Mouse (Mus musculus) hindbrain, postnatal 0 days (tissue): ENCODE results near the gene Xk. TPM values are rescaled to one million over a fixed set of nuclear protein-coding genes. Genes with fewer than 3 reads are reported as not detected.

Experiments
- ATAC-seq: fragments of 200-750 bp; cut with Nextera tagmentation; 2 replicates; pipeline ENCODE4 v1.8.0; 2017; ENCODE audit warnings: mild to moderate bottlenecking, moderate TSS enrichment, moderate library complexity
- DNase-seq: peaks from one replicate; pipeline ENCODE4 v3.0.0-alpha.2; 2015; ENCODE audit warnings: low spot score
- H3K27ac ChIP-seq: fragments of 300-500 bp; sonication (generic); 2 replicates; pipeline ENCODE4 v1.5.1; 2014; ENCODE audit warnings: mild to moderate bottlenecking
- H3K27me3 ChIP-seq: fragments of 300-500 bp; sonication (generic); 2 replicates; pipeline ENCODE4 v1.6.1; 2014; ENCODE audit warnings: low read length, mixed read lengths; ENCODE audit not compliant: insufficient read depth
- H3K36me3 ChIP-seq: fragments of 300-500 bp; sonication (generic); 2 replicates; pipeline ENCODE4 v1.6.1; 2014; ENCODE audit warnings: low read length, mixed read lengths; ENCODE audit not compliant: insufficient read depth
- H3K4me1 ChIP-seq: fragments of 300-500 bp; sonication (generic); 2 replicates; pipeline ENCODE4 v1.6.1; 2014; ENCODE audit warnings: antibody characterized with exemption, low read length, mixed read lengths; ENCODE audit not compliant: insufficient read depth
- H3K4me2 ChIP-seq: fragments of 300-500 bp; sonication (generic); 2 replicates; pipeline ENCODE4 v1.6.1; 2014; ENCODE audit warnings: low read depth, mild to moderate bottlenecking, low read length, moderate library complexity, mixed read lengths
- H3K4me3 ChIP-seq: fragments of 300-500 bp; sonication (generic); 2 replicates; pipeline ENCODE4 v1.5.1; 2014; ENCODE audit warnings: low read length
- H3K9ac ChIP-seq: fragments of 300-500 bp; sonication (generic); replicated peaks from 2 replicates; pipeline ENCODE4 v1.6.1; 2014; ENCODE audit warnings: mild to moderate bottlenecking, low read length, moderate library complexity, mixed read lengths
- H3K9me3 ChIP-seq: fragments of 300-500 bp; sonication (generic); 2 replicates; pipeline ENCODE4 v1.6.1; 2016; ENCODE audit warnings: low read length, mixed read lengths
- CTCF ChIP-seq: IDR thresholded peaks from 2 replicates; pipeline ENCODE4 v1.5.1; 2016; ENCODE audit warnings: antibody characterized with exemption, control low read depth, low read depth
- WGBS: fragments of 180-500 bp; shearing (Covaris S2); extraction: QIAGEN DNeasy Blood & Tissue Kit; methylation state at CpG from one replicate; pipeline ENCODE4 v1.1.7; 2014; 5-methylcytosine and 5-hydroxymethylcytosine counted together
- polyA plus RNA-seq: library from polyadenylated mRNA; unstranded; fragments of >200 nt; fragmentation: Nextera tagmentation; extraction: Ambion mirVana; gene quantifications from 2 replicates; pipeline ENCODE4 v1.2.1, GENCODE M21; 2015
- total RNA-seq: library from RNA; depleted of rRNA; stranded (reverse); fragments of >200 nt; gene quantifications from 2 replicates; pipeline ENCODE4 v1.2.3, GENCODE M21; 2014; rRNA removed

Gene Xk
- total RNA-seq: 6.6 and 6.7 TPM in 2 replicates
- polyA plus RNA-seq: 3.7 and 4.6 TPM in 2 replicates

DNA sequence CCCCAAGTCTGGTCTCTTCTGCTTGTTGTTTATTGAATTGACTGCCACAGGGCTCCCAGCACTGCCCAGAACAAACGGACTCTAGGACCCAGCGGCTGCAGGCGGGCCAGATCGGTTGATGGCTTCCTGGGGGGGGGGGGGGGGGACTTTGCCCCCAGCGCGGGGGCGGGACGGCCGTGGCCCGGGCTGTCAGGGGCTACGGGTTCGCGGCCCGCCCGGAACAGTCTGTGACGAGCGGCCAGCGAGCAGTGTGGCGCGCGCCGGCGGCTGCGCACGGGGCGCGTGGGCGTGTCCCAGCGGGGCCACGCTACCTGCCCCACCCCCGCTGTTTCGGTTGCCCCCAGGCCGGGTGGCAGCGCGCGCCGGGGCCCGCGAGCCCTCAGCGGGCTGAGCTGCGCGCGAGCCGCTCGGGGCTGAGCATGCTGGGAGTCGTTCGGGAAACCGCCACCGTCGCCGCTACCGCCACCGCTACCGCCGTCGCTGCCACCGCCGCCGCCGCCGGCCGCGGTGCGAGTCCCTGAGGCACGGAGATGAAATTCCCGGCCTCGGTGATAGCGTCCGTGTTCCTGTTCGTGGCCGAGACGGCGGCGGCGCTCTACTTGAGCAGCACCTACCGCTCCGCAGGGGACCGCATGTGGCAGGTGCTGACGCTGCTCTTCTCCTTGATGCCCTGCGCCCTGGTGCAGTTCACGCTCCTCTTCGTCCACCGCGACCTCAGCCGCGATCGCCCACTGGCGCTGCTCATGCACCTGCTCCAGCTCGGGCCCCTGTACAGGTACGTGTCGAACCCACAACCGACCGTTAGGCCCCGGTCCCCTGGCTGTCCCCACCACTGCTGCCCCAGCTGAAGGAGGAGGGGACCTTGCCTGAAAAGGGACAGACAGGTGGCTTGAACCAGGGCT lies at the start of gene Xk:
Gene Xk, plus strand, starts transcription at position 297 of the 902 bp plus-strand sequence.
- Histone ChIP-seq H3K27ac (peak within 1 kb of the TSS; percentile 62; the same call in 1 of the 2 replicates), H3K4me1 (no peaks in the 10 kb centered on the region), H3K9ac (peak within 1 kb of the TSS; percentile 59), H3K9me3 (no peaks in the 10 kb centered on the region), H3K36me3 (no peaks in the 10 kb centered on the region), H3K27me3 (no peaks in the 10 kb centered on the region), H3K4me3 (peak within 1 kb of the TSS; percentile 51), H3K4me2 (peak within 1 kb of the TSS; percentile 52)
- peak; percentile 92 for ATAC-seq
- peak; percentile 68 for DNase-seq
- 10% methylated on average over 68 of the region's 94 CpGs for WGBS
- peak; percentile 3; the same call in 1 of the 2 replicates for TF ChIP-seq CTCF

DNA sequence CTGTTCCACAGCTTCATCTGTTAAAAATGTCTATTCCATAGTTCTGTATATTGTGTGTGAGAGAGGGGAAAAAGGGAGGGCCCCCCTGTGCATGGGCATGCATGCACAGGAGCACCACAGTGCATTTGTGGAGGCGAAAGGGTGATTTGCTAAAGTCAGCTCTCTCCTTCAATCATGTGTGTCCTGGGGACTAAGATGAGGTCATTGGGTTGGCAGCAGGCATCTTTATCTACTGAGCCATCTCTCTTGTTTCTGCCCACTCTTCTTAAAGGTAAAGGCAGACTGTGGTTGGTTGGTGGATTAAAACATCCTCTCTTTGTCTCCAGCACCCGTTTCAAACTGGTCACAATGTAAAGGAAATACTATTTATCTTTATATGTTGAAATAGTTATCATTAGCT lies 45.5 kb upstream of the Xk start:
- no peaks in the 10 kb centered on the region for H3K27me3 ChIP-seq
- no peak overlapping the region for H3K27ac ChIP-seq
- DNase-seq (no peak), ATAC-seq (no peak)
- no peak overlapping the region for H3K4me2 ChIP-seq
- TF ChIP-seq CTCF: no peak
- no peaks in the 10 kb centered on the region for H3K4me1 ChIP-seq
- 72% methylated on average over 2 of the region's 2 CpGs for WGBS
- H3K4me3 ChIP-seq: no peak overlapping the region
- no peaks in the 10 kb centered on the region for H3K36me3 ChIP-seq
- no peak overlapping the region for H3K9ac ChIP-seq
- H3K9me3 ChIP-seq: no peaks in the 10 kb centered on the region

DNA sequence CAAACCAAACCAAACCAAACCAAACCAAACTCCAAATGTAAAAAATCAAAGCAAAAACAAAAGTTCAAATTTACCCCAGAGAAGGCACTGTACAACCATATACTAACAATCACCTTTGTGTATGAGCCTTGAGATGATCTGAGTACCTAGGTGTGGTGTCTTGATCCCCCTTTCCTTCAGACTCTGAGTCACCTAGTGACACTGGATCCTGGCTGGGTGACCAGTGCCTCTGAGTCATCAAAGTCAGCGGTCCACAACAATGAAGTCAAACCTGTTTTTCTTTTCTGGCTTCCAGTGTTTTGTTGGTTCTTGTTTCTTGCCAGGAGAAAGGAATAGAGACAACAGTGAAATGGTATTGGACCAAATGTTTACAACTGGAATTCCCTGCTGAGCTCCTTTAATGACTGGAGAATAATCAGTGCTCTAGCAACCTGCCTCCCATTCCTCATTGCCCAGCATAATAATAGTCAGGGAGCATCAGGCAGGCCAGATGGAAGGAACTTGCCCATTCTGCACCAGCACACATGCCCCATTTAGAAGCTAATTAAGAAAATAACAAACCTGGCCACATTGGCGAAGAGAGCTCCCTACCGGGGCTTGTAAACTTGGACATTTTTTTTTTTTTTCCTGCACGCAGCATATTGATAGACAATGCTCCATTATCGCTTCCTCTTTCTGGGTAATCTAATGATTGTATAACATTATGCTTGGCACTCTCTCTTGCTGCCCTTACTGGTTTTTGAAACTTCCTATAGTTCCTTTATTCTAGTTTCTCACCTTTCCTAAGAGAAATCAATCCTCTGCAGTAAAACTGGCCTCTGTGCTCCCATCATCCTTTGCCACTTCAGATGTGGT lies 31.6 kb upstream of the Xk start:
- Histone ChIP-seq H3K9me3 (no peaks in the 10 kb centered on the region), H3K27me3 (no peaks in the 10 kb centered on the region), H3K9ac (no peak overlapping the region), H3K4me3 (no peak overlapping the region), H3K4me1 (no peaks in the 10 kb centered on the region), H3K27ac (no peak overlapping the region), H3K4me2 (no peak overlapping the region), H3K36me3 (no peaks in the 10 kb centered on the region)
- TF ChIP-seq CTCF: no peak
- DNase-seq (peak; percentile 17), ATAC-seq (no peak)
- 66% methylated on average over 5 of the region's 5 CpGs for WGBS

GRCm38 (mm10) chrX:9243381-9243864 lies 29.1 kb upstream of the Xk start:
- no peaks in the 10 kb centered on the region for H3K4me1 ChIP-seq
- no peak overlapping the region for H3K4me2 ChIP-seq
- H3K36me3 ChIP-seq: no peaks in the 10 kb centered on the region
- no peak for TF ChIP-seq CTCF
- DNase-seq (peak; percentile 8), ATAC-seq (no peak)
- no peaks in the 10 kb centered on the region for H3K27me3 ChIP-seq
- H3K27ac ChIP-seq: no peak overlapping the region
- 61% methylated on average over 8 of the region's 8 CpGs for WGBS
- H3K4me3 ChIP-seq: no peak overlapping the region
- no peaks in the 10 kb centered on the region for H3K9me3 ChIP-seq
- H3K9ac ChIP-seq: no peak overlapping the region

GRCm38 (mm10) chrX:9244603-9245336 lies 27.8 kb upstream of the Xk start:
- Histone ChIP-seq H3K9ac (no peak overlapping the region), H3K36me3 (no peaks in the 10 kb centered on the region), H3K27me3 (no peaks in the 10 kb centered on the region), H3K27ac (no peak overlapping the region), H3K4me3 (no peak overlapping the region), H3K4me1 (no peaks in the 10 kb centered on the region), H3K4me2 (no peak overlapping the region), H3K9me3 (no peaks in the 10 kb centered on the region)
- peak; percentile 18; the same call in 1 of the 2 replicates for TF ChIP-seq CTCF
- WGBS: 66% methylated on average over 12 of the region's 12 CpGs
- ATAC-seq (no peak; the same call in 1 of the 2 replicates), DNase-seq (peak; percentile 11)

GRCm38 (mm10) chrX:9248911-9249310 lies 23.6 kb upstream of the Xk start:
- H3K36me3 ChIP-seq: no peaks in the 10 kb centered on the region
- H3K4me3 ChIP-seq: no peak overlapping the region
- no peak for TF ChIP-seq CTCF
- no peak overlapping the region for H3K4me2 ChIP-seq
- DNase-seq (peak; percentile 25), ATAC-seq (0 out of 2 replicates have a peak, but pooled peaks have one; percentile 45)
- H3K27ac ChIP-seq: no peak overlapping the region
- no peak overlapping the region for H3K9ac ChIP-seq
- no peaks in the 10 kb centered on the region for H3K27me3 ChIP-seq
- H3K4me1 ChIP-seq: no peaks in the 10 kb centered on the region
- no peaks in the 10 kb centered on the region for H3K9me3 ChIP-seq
- WGBS: 53% methylated on average over 5 of the region's 5 CpGs
